Mouse (Mus musculus) heart, embryonic 13.5 days (tissue): ENCODE data around the gene Dlg5. TPM values are rescaled to one million over a fixed set of nuclear protein-coding genes. Genes with fewer than 3 reads are reported as not detected.

Experiments
- ATAC-seq: fragments of 200-750 bp; cut with Nextera tagmentation; 2 replicates; pipeline ENCODE4 v1.8.0; 2017; ENCODE audit warnings: moderate TSS enrichment; ENCODE audit not compliant: insufficient number of reproducible peaks, low FRiP score, low TSS enrichment; ENCODE audit errors: extremely low read depth
- H3K27ac ChIP-seq: fragments of 300-500 bp; sonication (generic); replicated peaks from 2 replicates; pipeline ENCODE4 v1.5.1; 2015; ENCODE audit warnings: moderate library complexity, mild to moderate bottlenecking, inconsistent platforms
- H3K27me3 ChIP-seq: fragments of 300-500 bp; sonication (generic); replicated peaks from 2 replicates; pipeline ENCODE4 v1.6.1; 2015; ENCODE audit warnings: mild to moderate bottlenecking, inconsistent platforms
- H3K36me3 ChIP-seq: fragments of 300-500 bp; sonication (generic); 2 replicates; pipeline ENCODE4 v1.6.1; 2015; ENCODE audit warnings: mild to moderate bottlenecking, inconsistent platforms
- H3K4me1 ChIP-seq: fragments of 300-500 bp; sonication (generic); 2 replicates; pipeline ENCODE4 v1.6.1; 2015; ENCODE audit warnings: inconsistent platforms
- H3K4me2 ChIP-seq: fragments of 300-500 bp; sonication (generic); 2 replicates; pipeline ENCODE4 v1.6.1; 2015; ENCODE audit warnings: inconsistent platforms, mild to moderate bottlenecking, moderate library complexity
- H3K4me3 ChIP-seq: fragments of 300-500 bp; sonication (generic); 2 replicates; pipeline ENCODE4 v1.5.1; 2015; ENCODE audit warnings: moderate library complexity, mild to moderate bottlenecking, inconsistent platforms
- H3K9ac ChIP-seq: fragments of 300-500 bp; sonication (generic); 2 replicates; pipeline ENCODE4 v1.6.1; 2015; ENCODE audit warnings: inconsistent platforms, mild to moderate bottlenecking, moderate library complexity
- H3K9me3 ChIP-seq: fragments of 300-500 bp; sonication (generic); 2 replicates; pipeline ENCODE4 v1.6.1; 2016; ENCODE audit warnings: inconsistent platforms
- WGBS: fragments of 180-500 bp; shearing (Covaris S2); methylation state at CpG from one replicate; pipeline ENCODE4 v1.1.7; 2015; ENCODE audit warnings: mixed read lengths; 5-methylcytosine and 5-hydroxymethylcytosine counted together
- polyA plus RNA-seq: library from polyadenylated mRNA; unstranded; fragments of >200 nt; fragmentation: Nextera tagmentation; extraction: Ambion mirVana; gene quantifications from 2 replicates; pipeline ENCODE4 v1.2.1, GENCODE M21; 2015

Dlg5 gene
- polyA plus RNA-seq, 1 experiment from 2014 or later = 10.4 TPM

DNA sequence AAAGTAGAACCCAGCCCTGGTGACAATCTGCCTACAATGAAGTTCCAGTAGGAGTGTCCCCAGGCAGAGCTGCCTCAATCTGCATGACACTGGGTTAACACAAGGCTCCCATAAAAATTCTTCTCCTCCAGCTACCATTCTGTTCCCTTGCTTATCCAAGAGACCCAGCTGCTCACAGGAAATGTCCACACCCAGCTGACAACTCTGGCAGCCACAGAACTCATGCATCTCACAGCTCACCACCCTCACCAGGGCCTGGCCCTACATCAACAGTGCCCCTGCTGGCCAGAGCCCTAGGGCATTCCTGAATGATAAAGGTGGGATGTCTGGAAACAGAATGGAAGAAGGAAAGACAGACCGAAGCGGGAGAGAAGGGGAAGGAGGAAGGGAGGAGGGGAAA lies 96.8 kb downstream of the Dlg5 start:
- no peak for ATAC-seq

DNA sequence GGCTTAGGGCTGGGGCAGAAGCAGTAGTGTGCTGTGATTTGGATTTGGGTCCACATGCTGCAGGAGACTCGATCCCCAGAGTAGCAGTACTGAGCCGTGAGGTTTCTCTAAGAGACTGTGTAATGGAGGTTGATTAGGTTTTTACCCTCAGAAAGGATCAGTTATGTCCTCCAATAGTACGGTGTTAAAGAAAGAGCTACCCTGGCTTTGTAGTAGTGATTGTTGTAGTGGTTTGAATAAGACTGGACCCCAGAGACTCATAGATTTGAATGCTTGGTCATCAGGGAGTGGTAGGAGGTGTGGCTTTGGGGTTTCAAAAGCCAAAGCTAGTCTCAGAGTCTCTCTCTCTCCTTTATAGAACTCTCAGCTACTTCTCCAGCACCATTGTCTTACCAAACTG lies 100.9 kb downstream of the Dlg5 start:
- WGBS = 93% methylated on average over 3 of the region's 3 CpGs
- H3K27me3 ChIP-seq = no peaks in the 10 kb centered on the region
- no peak for ATAC-seq
- H3K36me3 ChIP-seq = peaks cover 87% of the 10 kb centered on the region
- H3K9me3 ChIP-seq = no peaks in the 10 kb centered on the region
- H3K4me3 ChIP-seq = no peak overlapping the region
- no peak overlapping the region for H3K9ac ChIP-seq
- H3K4me2 ChIP-seq = no peak overlapping the region
- peaks cover 44% of the 10 kb centered on the region for H3K4me1 ChIP-seq
- no peak overlapping the region for H3K27ac ChIP-seq

More for the DNA sequence above, 96.8 kb downstream of the Dlg5 start:
- Histone ChIP-seq H3K9ac (no peak overlapping the region), H3K4me3 (no peak overlapping the region), H3K36me3 (peaks cover 98% of the 10 kb centered on the region), H3K4me2 (no peak overlapping the region), H3K4me1 (peaks cover 9% of the 10 kb centered on the region; the same call in 1 of the 2 replicates), H3K27me3 (no peaks in the 10 kb centered on the region), H3K27ac (no peak overlapping the region), H3K9me3 (no peaks in the 10 kb centered on the region)
- 52% methylated on average over 2 of the region's 2 CpGs for WGBS

DNA sequence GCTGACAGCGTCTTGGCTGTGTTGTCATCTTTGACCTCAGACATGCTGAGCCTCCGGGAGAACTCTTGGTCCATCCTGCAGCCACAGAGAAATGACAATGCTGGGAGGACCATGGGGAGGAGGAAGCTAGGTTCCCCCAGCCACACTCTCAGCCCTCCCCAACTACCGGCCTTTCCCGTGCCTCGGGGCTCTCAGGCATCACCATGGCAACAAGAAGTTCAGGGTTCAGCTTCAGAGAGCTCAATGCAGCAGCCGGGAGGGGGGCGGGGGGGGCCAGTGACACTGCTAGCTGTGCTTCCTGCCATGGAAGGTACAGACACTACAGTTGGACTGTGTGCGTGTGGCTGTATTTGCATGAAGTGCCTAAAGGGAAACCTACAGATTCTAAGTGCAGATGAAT lies 101.3 kb downstream of the Dlg5 start:
- peaks cover 42% of the 10 kb centered on the region for H3K4me1 ChIP-seq
- ATAC-seq = no peak
- no peak overlapping the region for H3K27ac ChIP-seq
- 65% methylated on average over 8 of the region's 8 CpGs for WGBS
- H3K4me3 ChIP-seq = no peak overlapping the region
- no peaks in the 10 kb centered on the region for H3K9me3 ChIP-seq
- H3K36me3 ChIP-seq = peaks cover 87% of the 10 kb centered on the region
- H3K4me2 ChIP-seq = no peak overlapping the region
- no peaks in the 10 kb centered on the region for H3K27me3 ChIP-seq
- no peak overlapping the region for H3K9ac ChIP-seq

DNA sequence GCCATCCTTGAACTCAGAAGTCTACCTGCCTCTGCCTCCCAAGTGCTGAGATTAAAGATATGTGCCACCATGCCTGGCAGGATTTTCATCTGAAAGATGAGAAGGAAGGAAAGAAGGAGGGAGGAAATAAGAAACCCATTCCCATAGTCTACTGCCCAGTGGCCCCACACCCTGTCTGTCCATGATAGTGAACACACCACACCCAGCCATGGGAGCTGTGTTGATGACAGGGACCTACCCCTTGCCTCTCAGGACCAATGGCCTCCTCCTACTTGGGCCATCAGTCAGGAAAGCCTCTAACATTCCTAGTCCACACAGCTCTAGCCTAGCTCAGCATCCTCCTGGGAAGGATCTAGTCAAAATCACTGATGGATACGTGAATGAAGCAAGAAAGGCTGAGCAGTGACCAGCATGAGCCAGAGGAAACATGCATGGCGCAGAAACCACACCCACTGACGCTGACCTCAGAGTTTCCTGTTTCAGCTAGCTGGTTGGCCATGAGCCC lies 102.7 kb downstream of the Dlg5 start:
- 73% methylated on average over 3 of the region's 3 CpGs for WGBS
- Histone ChIP-seq H3K9ac (no peak overlapping the region), H3K27ac (0 out of 2 replicates have a peak overlapping the region, but pooled peaks have one; percentile 20), H3K36me3 (peaks cover 87% of the 10 kb centered on the region), H3K4me2 (no peak overlapping the region), H3K4me3 (no peak overlapping the region), H3K4me1 (peaks cover 35% of the 10 kb centered on the region), H3K27me3 (no peaks in the 10 kb centered on the region), H3K9me3 (no peaks in the 10 kb centered on the region)
- no peak for ATAC-seq

DNA sequence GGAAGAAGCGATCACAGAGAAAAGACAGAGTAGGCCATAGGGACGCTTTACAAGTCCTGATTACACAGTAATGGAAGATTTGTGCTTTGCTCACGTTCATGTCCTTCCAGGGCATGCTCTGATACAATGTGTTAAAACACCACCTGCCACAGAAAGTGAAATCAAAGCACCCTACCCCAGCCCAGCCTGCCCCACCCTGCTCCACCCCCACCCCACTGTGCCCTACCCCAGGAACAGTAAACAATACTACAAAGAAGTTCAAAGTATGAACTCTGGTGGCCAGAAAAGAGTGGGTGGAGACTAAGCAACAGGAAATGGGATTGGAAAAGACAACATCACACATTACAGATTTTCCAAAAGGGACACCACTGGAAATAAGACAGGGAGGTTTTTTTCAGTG lies 104.0 kb downstream of the Dlg5 start:
- H3K4me3 ChIP-seq = no peak overlapping the region
- peaks cover 35% of the 10 kb centered on the region for H3K4me1 ChIP-seq
- no peaks in the 10 kb centered on the region for H3K27me3 ChIP-seq
- H3K27ac ChIP-seq = peak overlapping the region; percentile 59
- no peak overlapping the region for H3K4me2 ChIP-seq
- ATAC-seq = no peak
- no peak overlapping the region for H3K9ac ChIP-seq
- H3K9me3 ChIP-seq = no peaks in the 10 kb centered on the region
- WGBS = 84% methylated on average over 3 of the region's 3 CpGs
- peaks cover 87% of the 10 kb centered on the region for H3K36me3 ChIP-seq

DNA sequence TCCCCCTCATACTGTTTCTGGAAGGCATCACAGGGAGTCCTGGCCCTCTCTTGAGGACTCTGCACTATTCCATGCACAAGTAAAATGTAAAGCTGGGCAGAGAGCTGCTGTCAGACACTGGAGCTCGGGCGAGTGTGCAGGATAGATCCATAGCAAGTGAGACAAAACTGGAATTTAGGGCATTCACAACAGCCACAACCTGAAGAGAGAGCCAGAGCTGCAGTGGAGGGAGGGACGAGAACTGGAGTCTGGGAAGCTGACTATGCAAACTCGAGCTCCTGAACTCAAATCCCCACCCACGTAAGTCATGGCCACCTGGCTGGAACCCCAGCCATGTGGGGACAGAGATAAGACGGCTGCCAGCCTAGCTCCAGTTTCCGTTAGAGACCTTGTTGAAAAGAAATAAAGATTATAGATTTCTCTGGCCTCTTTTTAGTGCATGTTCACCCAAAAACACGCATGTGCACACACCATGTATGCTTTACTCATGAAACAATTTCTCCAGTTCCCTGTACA lies 105.4 kb downstream of the Dlg5 start:
- no peak for ATAC-seq

DNA sequence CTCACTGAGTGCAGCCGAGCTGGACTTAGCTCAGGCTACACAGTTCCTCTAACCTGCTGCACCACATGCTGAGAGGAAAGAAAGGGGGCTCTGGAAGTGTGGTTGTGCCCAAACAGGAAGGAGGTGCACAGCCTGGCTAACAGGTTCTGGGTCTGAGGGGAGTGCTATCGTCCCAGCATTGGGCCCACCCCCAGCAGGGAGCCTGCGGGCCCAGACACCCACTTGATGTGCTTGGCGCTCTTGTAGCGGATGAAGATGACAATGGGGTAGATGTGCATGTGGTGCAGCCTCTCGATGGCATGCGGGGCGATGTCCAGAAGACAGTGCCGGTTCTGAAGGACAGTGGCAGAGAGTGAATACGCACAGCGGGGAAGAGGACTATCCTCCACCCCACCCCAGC lies 108.8 kb downstream of the Dlg5 start:
- no peak for ATAC-seq
- H3K4me3 ChIP-seq = no peak overlapping the region
- 90% methylated on average over 11 of the region's 11 CpGs for WGBS
- no peaks in the 10 kb centered on the region for H3K9me3 ChIP-seq
- H3K27me3 ChIP-seq = no peaks in the 10 kb centered on the region
- no peak overlapping the region for H3K4me2 ChIP-seq
- peaks cover 18% of the 10 kb centered on the region for H3K4me1 ChIP-seq
- peaks cover 79% of the 10 kb centered on the region for H3K36me3 ChIP-seq
- no peak overlapping the region for H3K9ac ChIP-seq
- no peak overlapping the region for H3K27ac ChIP-seq

More for the DNA sequence above, 105.4 kb downstream of the Dlg5 start:
- Histone ChIP-seq H3K9me3 (no peaks in the 10 kb centered on the region), H3K4me1 (peaks cover 35% of the 10 kb centered on the region), H3K27ac (peak overlapping the region; percentile 8; the same call in 1 of the 2 replicates), H3K27me3 (no peaks in the 10 kb centered on the region), H3K36me3 (peaks cover 87% of the 10 kb centered on the region), H3K4me3 (no peak overlapping the region), H3K9ac (no peak overlapping the region), H3K4me2 (no peak overlapping the region)
- 50% methylated on average over 8 of the region's 8 CpGs for WGBS

DNA sequence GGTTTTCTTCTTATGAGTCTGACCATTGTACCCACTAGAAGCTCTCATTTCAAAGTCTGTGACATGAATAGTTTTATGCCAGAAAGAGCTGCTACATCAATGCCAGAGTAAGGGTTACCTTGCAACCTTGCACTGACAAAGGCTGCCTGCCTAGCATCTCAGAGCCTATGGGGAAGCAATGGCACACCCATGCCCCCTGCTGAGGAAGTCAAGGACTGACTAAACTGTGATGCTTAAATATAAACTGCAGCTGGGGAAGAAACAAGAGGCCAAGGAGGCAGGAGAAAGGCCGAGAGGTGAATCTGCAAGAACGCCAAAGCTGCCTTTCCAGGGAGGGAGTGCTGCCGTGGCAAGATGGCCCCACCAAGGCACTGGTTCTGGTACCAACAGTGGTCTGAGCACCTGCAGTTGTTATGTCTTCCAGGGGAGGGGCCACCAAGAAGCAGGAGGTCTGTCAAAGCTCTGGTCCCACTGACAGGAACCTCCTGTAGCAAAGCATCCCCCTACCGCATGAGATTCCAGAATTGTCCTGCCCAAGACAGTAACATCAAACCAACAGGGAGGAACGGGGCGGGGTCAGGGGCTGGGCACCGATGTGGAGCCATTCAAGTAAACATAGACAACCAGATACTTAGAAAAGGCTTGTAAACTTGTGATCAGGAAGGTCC lies 111.0 kb downstream of the Dlg5 start:
- H3K4me2 ChIP-seq = no peak overlapping the region
- no peak overlapping the region for H3K9ac ChIP-seq
- no peaks in the 10 kb centered on the region for H3K27me3 ChIP-seq
- H3K36me3 ChIP-seq = peaks cover 66% of the 10 kb centered on the region
- H3K4me3 ChIP-seq = no peak overlapping the region
- H3K9me3 ChIP-seq = no peaks in the 10 kb centered on the region
- ATAC-seq = no peak
- WGBS = 80% methylated on average over 7 of the region's 7 CpGs
- no peak overlapping the region for H3K27ac ChIP-seq
- no peaks in the 10 kb centered on the region for H3K4me1 ChIP-seq

DNA sequence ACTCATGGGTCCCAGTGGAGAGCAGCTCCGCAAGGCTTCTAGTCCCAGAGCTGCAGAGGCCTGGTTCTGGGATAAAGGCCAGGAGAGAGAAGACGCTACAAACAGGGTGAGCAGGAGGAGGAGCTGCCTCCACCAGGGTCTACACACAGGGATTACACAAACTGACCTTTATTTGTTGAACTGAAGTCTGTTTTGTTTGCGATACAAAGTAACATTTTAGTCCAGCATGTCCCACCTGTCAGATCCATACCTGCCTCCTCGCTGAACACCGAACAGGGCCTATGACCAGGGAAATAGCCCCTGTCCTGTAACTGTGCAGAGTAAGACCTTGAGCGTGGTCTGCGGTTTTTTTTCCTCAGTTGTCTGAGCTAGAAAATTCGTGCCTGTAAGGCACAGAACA lies 111.9 kb downstream of the Dlg5 start:
- Histone ChIP-seq H3K4me2 (no peak overlapping the region), H3K9ac (no peak overlapping the region), H3K27ac (no peak overlapping the region), H3K4me1 (no peaks in the 10 kb centered on the region), H3K27me3 (no peaks in the 10 kb centered on the region), H3K4me3 (no peak overlapping the region), H3K9me3 (no peaks in the 10 kb centered on the region), H3K36me3 (peaks cover 57% of the 10 kb centered on the region)
- 85% methylated on average over 8 of the region's 8 CpGs for WGBS
- ATAC-seq = no peak

DNA sequence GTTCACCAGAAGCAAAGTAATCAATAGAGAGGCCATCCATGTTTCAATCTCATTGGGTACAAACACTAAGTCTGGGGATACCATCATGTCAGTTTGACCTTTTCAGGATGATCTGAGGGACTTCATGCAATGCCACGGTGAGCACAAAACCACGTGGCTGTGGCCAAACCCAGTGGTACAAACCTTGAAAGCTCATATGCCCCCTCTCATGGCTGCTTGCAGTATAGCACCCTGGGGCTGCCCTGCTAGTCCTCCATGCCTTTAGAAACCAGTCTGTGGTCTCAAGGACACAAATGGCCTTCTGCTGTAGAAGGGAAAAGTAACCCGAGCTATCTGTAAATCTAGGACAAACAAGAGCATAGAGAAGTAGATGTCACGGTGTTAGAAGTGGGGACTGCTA lies 113.6 kb downstream of the Dlg5 start:
- ATAC-seq = no peak
- no peak overlapping the region for H3K4me2 ChIP-seq
- no peak overlapping the region for H3K9ac ChIP-seq
- no peaks in the 10 kb centered on the region for H3K27me3 ChIP-seq
- H3K4me3 ChIP-seq = no peak overlapping the region
- H3K36me3 ChIP-seq = peaks cover 40% of the 10 kb centered on the region
- no peaks in the 10 kb centered on the region for H3K4me1 ChIP-seq
- no peaks in the 10 kb centered on the region for H3K9me3 ChIP-seq
- no peak overlapping the region for H3K27ac ChIP-seq
- 39% methylated on average over 4 of the region's 4 CpGs for WGBS

DNA sequence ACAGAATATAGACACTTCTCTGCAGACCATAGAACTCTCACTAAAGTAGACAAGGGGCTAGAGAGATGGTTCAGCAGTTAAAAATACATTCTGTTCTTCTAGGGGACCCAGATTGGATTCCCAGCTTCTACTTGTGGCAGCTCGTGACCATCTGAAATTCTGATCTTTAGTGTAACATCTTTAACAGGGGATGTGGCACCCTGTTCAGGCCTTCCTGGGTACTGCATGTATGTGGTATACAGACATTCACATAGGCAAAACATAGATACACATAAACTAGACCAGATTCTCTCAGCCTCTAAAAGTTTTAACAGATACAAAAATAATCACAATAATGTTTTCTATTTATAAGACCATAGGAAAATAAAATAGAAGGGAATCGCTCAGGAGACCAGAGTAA lies 120.7 kb downstream of the Dlg5 start:
- Histone ChIP-seq H3K4me2 (no peak overlapping the region), H3K9me3 (no peaks in the 10 kb centered on the region), H3K27me3 (no peaks in the 10 kb centered on the region), H3K4me1 (no peaks in the 10 kb centered on the region), H3K9ac (no peak overlapping the region), H3K4me3 (no peak overlapping the region), H3K27ac (no peak overlapping the region), H3K36me3 (no peaks in the 10 kb centered on the region)
- WGBS = 76% methylated on average over 2 of the region's 2 CpGs
- no peak for ATAC-seq

DNA sequence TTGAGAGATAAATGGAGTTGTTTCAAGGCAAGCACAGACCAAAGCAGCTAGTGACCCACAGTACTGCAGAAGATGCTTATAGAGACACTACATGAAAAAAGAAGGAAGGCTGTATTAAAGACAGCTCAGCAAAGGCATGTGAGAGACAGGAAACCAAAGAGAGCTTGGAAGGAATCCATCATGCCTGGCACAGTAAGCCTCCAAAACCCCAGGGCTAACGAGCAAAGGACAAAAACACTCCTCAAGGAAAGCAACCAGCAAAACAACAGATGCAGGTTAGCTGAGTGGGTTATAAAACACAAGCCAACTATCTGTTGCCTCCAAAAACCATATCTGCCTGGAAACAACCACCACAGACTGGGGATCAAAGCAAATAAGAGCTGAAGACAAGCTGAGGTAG lies 121.5 kb downstream of the Dlg5 start:
- Histone ChIP-seq H3K27ac (no peak overlapping the region), H3K4me2 (no peak overlapping the region), H3K9ac (no peak overlapping the region), H3K4me3 (no peak overlapping the region), H3K27me3 (no peaks in the 10 kb centered on the region), H3K4me1 (no peaks in the 10 kb centered on the region), H3K36me3 (no peaks in the 10 kb centered on the region), H3K9me3 (no peaks in the 10 kb centered on the region)
- 58% methylated on average over 1 of the region's 1 CpGs for WGBS
- no peak for ATAC-seq
